Mouse (Mus musculus) forebrain, embryonic 11.5 days (tissue): ENCODE results near the gene Evi2b. TPM values are rescaled to one million over a fixed set of nuclear protein-coding genes. Genes with fewer than 3 reads are reported as not detected.

Experiments used
- ATAC-seq: fragments of 200-750 bp; cut with Nextera tagmentation; replicated peaks from 2 replicates; pipeline ENCODE4 v1.8.0; 2017; ENCODE audit warnings: moderate TSS enrichment; ENCODE audit not compliant: low FRiP score
- DNase-seq: peaks from one replicate; pipeline ENCODE4 v3.0.0-alpha.2; 2017; ENCODE audit warnings: low spot score
- H3K27ac ChIP-seq: fragments of 300-500 bp; sonication (generic); 2 replicates; pipeline ENCODE4 v1.5.1; 2014; ENCODE audit warnings: low read depth, low read length
- H3K27me3 ChIP-seq: fragments of 300-500 bp; sonication (generic); 2 replicates; pipeline ENCODE4 v1.6.1; 2014; ENCODE audit warnings: mild to moderate bottlenecking, low read length, mixed read lengths; ENCODE audit not compliant: control insufficient read depth, insufficient read depth
- H3K36me3 ChIP-seq: fragments of 300-500 bp; sonication (generic); 2 replicates; pipeline ENCODE4 v1.6.1; 2014; ENCODE audit warnings: mild to moderate bottlenecking, low read length, moderate library complexity, mixed read lengths; ENCODE audit not compliant: control insufficient read depth, insufficient read depth
- H3K4me1 ChIP-seq: fragments of 300-500 bp; sonication (generic); replicated peaks from 2 replicates; pipeline ENCODE4 v1.6.1; 2014; ENCODE audit warnings: low read length, mixed read lengths; ENCODE audit not compliant: control insufficient read depth, insufficient read depth
- H3K4me2 ChIP-seq: fragments of 300-500 bp; sonication (generic); 2 replicates; pipeline ENCODE4 v1.6.1; 2014; ENCODE audit warnings: low read depth, mild to moderate bottlenecking, low read length, moderate library complexity, mixed read lengths; ENCODE audit not compliant: severe bottlenecking
- H3K4me3 ChIP-seq: fragments of 300-500 bp; sonication (generic); 2 replicates; pipeline ENCODE4 v1.5.1; 2014; ENCODE audit warnings: low read depth, low read length
- H3K9ac ChIP-seq: fragments of 300-500 bp; sonication (generic); 2 replicates; pipeline ENCODE4 v1.6.1; 2014; ENCODE audit warnings: low read length
- H3K9me3 ChIP-seq: fragments of 300-500 bp; sonication (generic); 2 replicates; pipeline ENCODE4 v1.6.1; 2016; ENCODE audit warnings: low read length, mixed read lengths; ENCODE audit not compliant: control insufficient read depth
- WGBS: fragments of 180-500 bp; shearing (Covaris S2); extraction: QIAGEN DNeasy Blood & Tissue Kit; methylation state at CpG from one replicate; pipeline ENCODE4 v1.1.7; 2014; 5-methylcytosine and 5-hydroxymethylcytosine counted together
- polyA plus RNA-seq: library from polyadenylated mRNA; unstranded; fragments of >200 nt; fragmentation: Nextera tagmentation; extraction: Ambion mirVana; gene quantifications from 2 replicates; pipeline ENCODE4 v1.2.1, GENCODE M21; 2014

Evi2b gene
- polyA plus RNA-seq, 1 experiment from 2014 or later, result 0.21 TPM

- ATAC-seq, result no peak
These were observed 7.8 kb downstream of the Evi2b start for GRCm38 (mm10) chr11:79515798-79516197.

GRCm38 (mm10) chr11:79515331-79515730 is 8.2 kb downstream of the Evi2b start:
- Histone ChIP-seq H3K4me2 (no peak overlapping the region), H3K9me3 (no peaks in the 10 kb centered on the region), H3K36me3 (no peaks in the 10 kb centered on the region), H3K9ac (no peak overlapping the region), H3K27me3 (no peaks in the 10 kb centered on the region), H3K4me3 (no peak overlapping the region), H3K4me1 (no peaks in the 10 kb centered on the region), H3K27ac (no peak overlapping the region)
- DNase-seq (no peak), ATAC-seq (no peak)
- WGBS, result 75% methylated on average over 6 of the region's 6 CpGs

More at GRCm38 (mm10) chr11:79515798-79516197, 7.8 kb downstream of the Evi2b start:
- DNase-seq, result no peak
- no peak overlapping the region for H3K9ac ChIP-seq
- no peaks in the 10 kb centered on the region for H3K4me1 ChIP-seq
- H3K4me2 ChIP-seq, result no peak overlapping the region
- no peak overlapping the region for H3K27ac ChIP-seq
- H3K36me3 ChIP-seq, result no peaks in the 10 kb centered on the region
- H3K4me3 ChIP-seq, result no peak overlapping the region
- no peaks in the 10 kb centered on the region for H3K27me3 ChIP-seq
- WGBS, result 96% methylated on average over 2 of the region's 2 CpGs
- no peaks in the 10 kb centered on the region for H3K9me3 ChIP-seq

GRCm38 (mm10) chr11:79511970-79512369 is 11.6 kb downstream of the Evi2b start:
- no peaks in the 10 kb centered on the region for H3K4me1 ChIP-seq
- H3K36me3 ChIP-seq, result no peaks in the 10 kb centered on the region
- ATAC-seq, result no peak
- H3K27ac ChIP-seq, result no peak overlapping the region
- DNase-seq, result no peak
- 97% methylated on average over 3 of the region's 3 CpGs for WGBS
- no peaks in the 10 kb centered on the region for H3K27me3 ChIP-seq
- no peaks in the 10 kb centered on the region for H3K9me3 ChIP-seq
- H3K4me3 ChIP-seq, result no peak overlapping the region
- H3K9ac ChIP-seq, result no peak overlapping the region
- H3K4me2 ChIP-seq, result no peak overlapping the region

GRCm38 (mm10) chr11:79504506-79504905 is 19.1 kb downstream of the Evi2b start:
- no peak for DNase-seq
- WGBS, result 78% methylated on average over 7 of the region's 7 CpGs
- Histone ChIP-seq H3K4me1 (peaks cover 5% of the 10 kb centered on the region; the same call in 1 of the 2 replicates), H3K4me2 (no peak overlapping the region), H3K36me3 (no peaks in the 10 kb centered on the region), H3K9ac (no peak overlapping the region), H3K9me3 (no peaks in the 10 kb centered on the region), H3K27ac (no peak overlapping the region), H3K4me3 (no peak overlapping the region), H3K27me3 (no peaks in the 10 kb centered on the region)
- ATAC-seq, result no peak

GRCm38 (mm10) chr11:79503845-79504244 is 19.7 kb downstream of the Evi2b start, which contains the start of gene Omg:
Omg (minus strand) TSS chr11:79504084.
- Histone ChIP-seq H3K9ac (no peak within 1 kb of the TSS), H3K4me3 (no peak within 1 kb of the TSS), H3K4me1 (peaks cover 5% of the 10 kb centered on the region; the same call in 1 of the 2 replicates), H3K4me2 (no peak within 1 kb of the TSS), H3K36me3 (no peaks in the 10 kb centered on the region), H3K27me3 (no peaks in the 10 kb centered on the region), H3K27ac (no peak within 1 kb of the TSS), H3K9me3 (no peaks in the 10 kb centered on the region)
- WGBS, result 41% methylated on average over 8 of the region's 8 CpGs
- no peak for ATAC-seq
- DNase-seq, result no peak

GRCm38 (mm10) chr11:79502917-79503316 is 20.6 kb downstream of the Evi2b start:
- Histone ChIP-seq H3K4me1 (peaks cover 5% of the 10 kb centered on the region; the same call in 1 of the 2 replicates), H3K9me3 (no peaks in the 10 kb centered on the region), H3K27ac (no peak overlapping the region; the same call in 1 of the 2 replicates), H3K4me2 (no peak overlapping the region), H3K36me3 (no peaks in the 10 kb centered on the region), H3K9ac (no peak overlapping the region), H3K27me3 (no peaks in the 10 kb centered on the region), H3K4me3 (no peak overlapping the region)
- no peak for DNase-seq
- ATAC-seq, result no peak
- 21% methylated on average over 2 of the region's 2 CpGs for WGBS

- Histone ChIP-seq H3K36me3 (no peaks in the 10 kb centered on the region), H3K4me1 (0 out of 2 replicates have a peak, but pooled peaks cover 1% of the 10 kb centered on the region), H3K9me3 (no peaks in the 10 kb centered on the region), H3K4me2 (no peak overlapping the region), H3K4me3 (no peak overlapping the region), H3K27me3 (no peaks in the 10 kb centered on the region), H3K27ac (no peak overlapping the region), H3K9ac (no peak overlapping the region)
- ATAC-seq (no peak), DNase-seq (no peak)
- WGBS, result 56% methylated on average over 10 of the region's 10 CpGs
These were observed 28.4 kb downstream of the Evi2b start for GRCm38 (mm10) chr11:79494976-79495800.

GRCm38 (mm10) chr11:79484721-79485120 is 38.8 kb downstream of the Evi2b start:
- H3K36me3 ChIP-seq, result no peaks in the 10 kb centered on the region; the same call in 1 of the 2 replicates

More at GRCm38 (mm10) chr11:79484721-79485120, 38.8 kb downstream of the Evi2b start:
- ATAC-seq (no peak), DNase-seq (no peak)
- H3K4me2 ChIP-seq, result no peak overlapping the region
- no peaks in the 10 kb centered on the region for H3K27me3 ChIP-seq
- no peaks in the 10 kb centered on the region for H3K4me1 ChIP-seq
- H3K9me3 ChIP-seq, result no peaks in the 10 kb centered on the region
- H3K4me3 ChIP-seq, result no peak overlapping the region
- no peak overlapping the region for H3K9ac ChIP-seq
- H3K27ac ChIP-seq, result no peak overlapping the region
